Mouse (Mus musculus) embryonic facial prominence, embryonic 13.5 days (tissue): ENCODE measurements around the gene Tex11. TPM values are rescaled to one million over a fixed set of nuclear protein-coding genes. Genes with fewer than 3 reads are reported as not detected.

Experiments
- ATAC-seq: fragments of 200-750 bp; cut with Nextera tagmentation; 2 replicates; pipeline ENCODE4 v1.8.0; 2017; ENCODE audit warnings: low read depth; ENCODE audit not compliant: insufficient number of reproducible peaks, insufficient read depth, low FRiP score, low TSS enrichment
- H3K27ac ChIP-seq: fragments of 300-500 bp; sonication (generic); 2 replicates; pipeline ENCODE4 v1.5.1; 2015; ENCODE audit warnings: moderate library complexity, mild to moderate bottlenecking, inconsistent platforms
- H3K27me3 ChIP-seq: fragments of 300-500 bp; sonication (generic); 2 replicates; pipeline ENCODE4 v1.6.1; 2015; ENCODE audit warnings: mild to moderate bottlenecking, inconsistent platforms
- H3K36me3 ChIP-seq: fragments of 300-500 bp; sonication (generic); 2 replicates; pipeline ENCODE4 v1.6.1; 2015; ENCODE audit warnings: mild to moderate bottlenecking, inconsistent platforms
- H3K4me1 ChIP-seq: fragments of 300-500 bp; sonication (generic); 2 replicates; pipeline ENCODE4 v1.6.1; 2015; ENCODE audit warnings: inconsistent platforms
- H3K4me2 ChIP-seq: fragments of 300-500 bp; sonication (generic); 2 replicates; pipeline ENCODE4 v1.6.1; 2015; ENCODE audit warnings: moderate library complexity, mild to moderate bottlenecking, inconsistent platforms
- H3K4me3 ChIP-seq: fragments of 300-500 bp; sonication (generic); 2 replicates; pipeline ENCODE4 v1.5.1; 2015; ENCODE audit warnings: mild to moderate bottlenecking, inconsistent platforms
- H3K9ac ChIP-seq: fragments of 300-500 bp; sonication (generic); 2 replicates; pipeline ENCODE4 v1.6.1; 2015; ENCODE audit warnings: mild to moderate bottlenecking, inconsistent platforms
- H3K9me3 ChIP-seq: fragments of 300-500 bp; sonication (generic); 2 replicates; pipeline ENCODE4 v1.6.1; 2016; ENCODE audit warnings: inconsistent platforms
- WGBS: fragments of 180-500 bp; shearing (Covaris S2); methylation state at CpG from one replicate; pipeline ENCODE4 v1.1.7; 2015; ENCODE audit warnings: mixed read lengths; 5-methylcytosine and 5-hydroxymethylcytosine counted together
- polyA plus RNA-seq: library from polyadenylated mRNA; unstranded; fragments of >200 nt; fragmentation: Nextera tagmentation; extraction: Ambion mirVana; gene quantifications from 2 replicates; pipeline ENCODE4 v1.2.1, GENCODE M21; 2015

The Tex11 gene
- polyA plus RNA-seq, 1 experiment from 2014 or later = 0.24 TPM

GRCm38 (mm10) chrX:100815766-100816165 lies 243.7 kb downstream of the Tex11 start:
- no peak overlapping the region for H3K27ac ChIP-seq
- H3K4me1 ChIP-seq = no peaks in the 10 kb centered on the region
- no peak for ATAC-seq
- no peak overlapping the region for H3K4me3 ChIP-seq
- H3K9ac ChIP-seq = no peak overlapping the region
- 81% methylated on average over 7 of the region's 7 CpGs for WGBS
- H3K36me3 ChIP-seq = peaks cover 33% of the 10 kb centered on the region
- H3K4me2 ChIP-seq = no peak overlapping the region
- H3K9me3 ChIP-seq = no peaks in the 10 kb centered on the region
- H3K27me3 ChIP-seq = peaks cover 3% of the 10 kb centered on the region; the same call in 1 of the 2 replicates

- Histone ChIP-seq H3K9me3 (no peaks in the 10 kb centered on the region), H3K27me3 (no peaks in the 10 kb centered on the region; the same call in 1 of the 2 replicates), H3K4me2 (no peak overlapping the region), H3K36me3 (peaks cover 36% of the 10 kb centered on the region), H3K27ac (no peak overlapping the region), H3K9ac (no peak overlapping the region), H3K4me1 (no peaks in the 10 kb centered on the region), H3K4me3 (no peak overlapping the region)
- WGBS = 90% methylated on average over 8 of the region's 8 CpGs
- ATAC-seq = no peak
Observed at GRCm38 (mm10) chrX:100814139-100814538, 245.3 kb downstream of the Tex11 start.

DNA sequence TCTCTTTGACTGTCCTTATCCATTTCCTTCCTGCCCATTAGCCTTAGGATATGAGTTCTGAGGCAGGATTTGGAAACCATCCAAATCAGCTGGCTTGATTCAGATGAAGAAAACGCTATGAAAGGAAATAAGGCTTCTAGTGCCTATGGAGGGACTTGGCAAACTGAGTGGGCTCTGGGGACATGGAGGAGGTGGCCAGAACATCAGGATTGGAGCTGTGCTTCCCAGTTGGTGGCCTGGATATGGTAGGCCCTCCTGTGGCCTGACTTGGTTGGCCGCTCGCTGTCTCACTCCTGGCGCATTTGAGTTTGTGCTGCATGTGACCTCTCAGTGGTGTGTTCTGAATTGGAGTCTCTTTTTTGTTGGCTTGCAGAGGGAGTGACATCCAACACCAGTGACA lies 248.3 kb downstream of the Tex11 start:
- no peak overlapping the region for H3K9ac ChIP-seq
- ATAC-seq = no peak
- H3K27me3 ChIP-seq = peaks cover 6% of the 10 kb centered on the region; the same call in 1 of the 2 replicates
- no peak overlapping the region for H3K27ac ChIP-seq
- H3K9me3 ChIP-seq = no peaks in the 10 kb centered on the region
- H3K4me3 ChIP-seq = no peak overlapping the region
- H3K4me1 ChIP-seq = no peaks in the 10 kb centered on the region
- no peak overlapping the region for H3K4me2 ChIP-seq
- H3K36me3 ChIP-seq = peaks cover 50% of the 10 kb centered on the region
- WGBS = 80% methylated on average over 4 of the region's 4 CpGs

GRCm38 (mm10) chrX:100802034-100802433 lies 257.4 kb downstream of the Tex11 start:
- H3K27me3 ChIP-seq = peaks cover 24% of the 10 kb centered on the region
- 62% methylated on average over 6 of the region's 6 CpGs for WGBS
- no peak overlapping the region for H3K9ac ChIP-seq
- no peak overlapping the region for H3K4me3 ChIP-seq
- H3K4me1 ChIP-seq = 0 out of 2 replicates have a peak, but pooled peaks cover 3% of the 10 kb centered on the region
- 0 out of 2 replicates have a peak, but pooled peaks cover 7% of the 10 kb centered on the region for H3K36me3 ChIP-seq
- H3K27ac ChIP-seq = no peak overlapping the region
- no peak overlapping the region for H3K4me2 ChIP-seq
- H3K9me3 ChIP-seq = no peaks in the 10 kb centered on the region
- no peak for ATAC-seq

DNA sequence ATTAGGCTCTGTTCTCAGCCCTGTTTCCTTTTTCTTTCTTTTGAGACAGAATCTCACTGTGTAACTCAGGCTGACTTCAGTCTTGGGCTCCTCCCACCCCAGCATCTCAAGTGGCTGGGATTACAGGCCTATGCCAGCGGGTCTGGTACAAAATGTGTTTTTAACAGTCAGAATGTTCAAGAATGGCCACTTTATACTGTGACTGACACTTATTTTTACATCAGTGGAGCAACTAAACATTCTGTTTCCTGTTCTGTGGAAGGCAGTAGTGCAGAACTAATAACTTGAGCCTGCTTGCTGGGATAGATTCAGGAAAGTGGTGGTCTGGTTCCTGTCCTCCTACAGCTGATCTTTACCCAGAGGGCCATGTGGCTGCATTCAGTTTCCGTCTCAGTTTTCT lies 258.8 kb downstream of the Tex11 start:
- no peaks in the 10 kb centered on the region for H3K9me3 ChIP-seq
- peaks cover 24% of the 10 kb centered on the region for H3K27me3 ChIP-seq
- ATAC-seq = no peak
- 0 out of 2 replicates have a peak, but pooled peaks cover 4% of the 10 kb centered on the region for H3K36me3 ChIP-seq
- 26% methylated on average over 2 of the region's 2 CpGs for WGBS
- 0 out of 2 replicates have a peak, but pooled peaks cover 3% of the 10 kb centered on the region for H3K4me1 ChIP-seq
- peak overlapping the region; percentile 44; the same call in 1 of the 2 replicates for H3K27ac ChIP-seq
- H3K4me3 ChIP-seq = no peak overlapping the region
- no peak overlapping the region for H3K4me2 ChIP-seq
- no peak overlapping the region for H3K9ac ChIP-seq

DNA sequence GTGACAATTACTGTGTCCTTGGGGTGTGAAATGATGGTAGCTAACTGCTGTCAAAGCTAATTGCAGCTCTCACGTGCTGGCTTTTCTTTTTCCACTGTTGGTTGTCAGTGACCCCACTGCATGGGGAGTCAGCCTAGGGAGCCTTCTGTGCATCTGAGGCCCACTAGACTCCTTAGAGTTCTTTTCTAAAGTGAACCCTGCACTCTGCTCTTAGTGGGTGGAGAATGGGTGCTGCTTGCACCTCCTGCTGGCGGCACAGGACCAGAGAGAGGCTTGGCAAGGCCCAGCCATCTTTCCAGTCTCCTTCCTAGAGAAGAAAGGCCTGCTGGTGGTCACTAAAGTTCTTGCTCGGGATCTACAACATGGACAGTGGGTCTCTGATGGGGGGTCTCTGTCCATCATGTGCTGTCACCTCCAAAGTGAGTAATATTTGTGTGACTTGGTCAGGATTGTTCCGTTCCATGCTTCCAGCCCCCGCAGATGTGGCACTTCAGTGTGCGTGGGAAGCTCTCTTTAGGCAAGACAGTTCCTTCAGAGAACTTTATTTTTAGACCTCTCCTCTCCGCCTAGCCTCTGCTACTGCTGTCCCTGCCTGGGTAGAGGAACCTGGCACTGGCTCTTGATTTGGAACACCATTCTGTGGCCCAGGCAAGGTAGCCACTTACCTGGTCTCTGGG lies 261.5 kb downstream of the Tex11 start:
- H3K9ac ChIP-seq = no peak overlapping the region
- 0 out of 2 replicates have a peak, but pooled peaks cover 4% of the 10 kb centered on the region for H3K36me3 ChIP-seq
- H3K4me3 ChIP-seq = no peak overlapping the region
- 0 out of 2 replicates have a peak, but pooled peaks cover 3% of the 10 kb centered on the region for H3K4me1 ChIP-seq
- no peak overlapping the region for H3K27ac ChIP-seq
- no peak for ATAC-seq
- WGBS = 76% methylated on average over 7 of the region's 7 CpGs
- no peaks in the 10 kb centered on the region for H3K9me3 ChIP-seq
- peaks cover 28% of the 10 kb centered on the region for H3K27me3 ChIP-seq
- H3K4me2 ChIP-seq = no peak overlapping the region

- H3K4me2 ChIP-seq = no peak overlapping the region
- ATAC-seq = no peak
- no peaks in the 10 kb centered on the region for H3K9me3 ChIP-seq
- 0 out of 2 replicates have a peak, but pooled peaks cover 4% of the 10 kb centered on the region for H3K36me3 ChIP-seq
- 0 out of 2 replicates have a peak, but pooled peaks cover 3% of the 10 kb centered on the region for H3K4me1 ChIP-seq
- no peak overlapping the region for H3K9ac ChIP-seq
- no peak overlapping the region for H3K27ac ChIP-seq
- H3K27me3 ChIP-seq = peaks cover 29% of the 10 kb centered on the region
- H3K4me3 ChIP-seq = no peak overlapping the region
- 82% methylated on average over 4 of the region's 4 CpGs for WGBS
Observed at GRCm38 (mm10) chrX:100797370-100797769, 262.1 kb downstream of the Tex11 start.

- Histone ChIP-seq H3K9me3 (no peaks in the 10 kb centered on the region), H3K27me3 (peaks cover 27% of the 10 kb centered on the region), H3K4me1 (0 out of 2 replicates have a peak, but pooled peaks cover 3% of the 10 kb centered on the region), H3K4me3 (no peak overlapping the region), H3K36me3 (0 out of 2 replicates have a peak, but pooled peaks cover 4% of the 10 kb centered on the region), H3K4me2 (no peak overlapping the region), H3K9ac (no peak overlapping the region), H3K27ac (no peak overlapping the region)
- ATAC-seq = no peak
- 88% methylated on average over 3 of the region's 3 CpGs for WGBS
Observed at GRCm38 (mm10) chrX:100796741-100797090, 262.8 kb downstream of the Tex11 start.

DNA sequence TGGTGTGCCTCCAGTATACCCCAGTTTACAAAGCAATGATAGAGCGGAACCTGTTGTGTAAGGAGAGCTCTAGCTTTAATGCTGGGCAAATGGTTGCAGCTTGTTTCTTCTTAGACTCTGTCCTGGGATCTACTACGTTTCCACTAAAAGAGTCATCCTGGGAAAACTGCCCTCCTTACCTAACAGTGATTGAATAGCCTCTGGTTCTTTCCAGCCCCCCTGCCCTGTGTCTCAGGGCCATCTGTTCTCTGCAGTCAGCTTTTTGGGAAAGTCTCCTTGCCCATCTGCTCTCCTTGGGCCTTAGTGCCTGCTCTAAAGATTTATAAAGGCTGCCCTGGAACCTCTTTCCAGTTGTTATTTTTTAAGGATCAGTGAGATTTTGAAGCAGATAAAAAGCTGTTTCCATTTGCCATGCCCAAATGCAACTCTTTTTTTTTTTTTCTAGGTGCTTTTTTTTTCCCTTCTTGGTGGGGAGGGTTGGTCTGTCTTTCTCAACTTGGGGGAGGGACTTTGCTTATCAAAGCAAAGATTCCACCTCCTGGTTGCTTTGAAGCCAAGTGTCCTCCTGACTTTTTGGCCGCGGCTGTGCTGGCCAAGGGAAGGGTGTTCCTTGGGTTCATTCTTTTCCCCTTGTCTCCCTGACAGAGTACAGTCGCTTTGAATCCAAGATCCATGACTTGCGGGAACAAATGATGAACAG lies 263.3 kb downstream of the Tex11 start:
- Histone ChIP-seq H3K27ac (no peak overlapping the region), H3K4me2 (no peak overlapping the region), H3K4me1 (no peaks in the 10 kb centered on the region), H3K27me3 (peaks cover 27% of the 10 kb centered on the region), H3K9me3 (no peaks in the 10 kb centered on the region), H3K36me3 (0 out of 2 replicates have a peak, but pooled peaks cover 4% of the 10 kb centered on the region), H3K4me3 (no peak overlapping the region), H3K9ac (no peak overlapping the region)
- 87% methylated on average over 6 of the region's 6 CpGs for WGBS
- ATAC-seq = no peak

DNA sequence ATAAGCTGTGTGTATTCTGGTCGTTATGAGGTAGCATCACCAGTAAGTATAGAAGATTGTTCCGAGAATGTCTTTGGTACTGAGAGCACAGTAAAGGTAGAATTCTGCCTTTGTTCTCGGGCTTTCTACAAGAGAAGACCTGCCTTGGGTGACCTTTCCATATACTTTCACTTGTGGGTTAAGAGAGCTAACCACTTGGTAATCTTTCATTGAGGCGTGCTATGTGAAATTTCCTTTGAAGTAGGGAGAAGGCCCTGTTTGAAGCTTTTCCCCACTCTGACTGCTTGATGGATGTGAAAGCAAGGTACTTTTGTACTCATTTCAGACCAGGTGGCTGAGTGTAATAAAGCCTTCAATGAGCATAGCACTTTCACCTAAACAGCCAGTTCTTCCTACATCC lies 270.1 kb downstream of the Tex11 start:
- Histone ChIP-seq H3K27ac (no peak overlapping the region), H3K4me1 (no peaks in the 10 kb centered on the region), H3K4me2 (no peak overlapping the region), H3K27me3 (peaks cover 9% of the 10 kb centered on the region; the same call in 1 of the 2 replicates), H3K4me3 (no peak overlapping the region), H3K9ac (no peak overlapping the region), H3K9me3 (no peaks in the 10 kb centered on the region), H3K36me3 (no peaks in the 10 kb centered on the region)
- ATAC-seq = no peak
- 84% methylated on average over 4 of the region's 4 CpGs for WGBS
